8 mouse cellular contexts compared by ENCODE assay signal in genomic region chr9:35570663-35571062, GRCm38 (mm10). TPM values are rescaled to one million over a fixed set of nuclear protein-coding genes. Genes with fewer than 3 reads are reported as not detected.
DNase-seq lines count a peak whose midpoint lies in the region; ATAC-seq and TF ChIP-seq lines count a peak whose summit lies in the region.

No protein-coding gene starts in this region.

- H3K27me3 ChIP-seq in lung, embryonic 16.5 days (ENCODE audit: control insufficient read depth, insufficient read depth, low read depth, low read length) = peaks cover 12% of the 10 kb centered on the region
- H3K27me3 ChIP-seq in forebrain, embryonic 10.5 days (ENCODE audit: poor library complexity, severe bottlenecking) = peaks cover 22% of the 10 kb centered on the region
- peaks cover 22% of the 10 kb centered on the region for H3K27me3 ChIP-seq in limb, embryonic 13.5 days
- H3K27me3 ChIP-seq in splenic B cell, adult 2 months (ENCODE audit: control insufficient read depth, insufficient read depth, low read length, poor library complexity, severe bottlenecking) = no peaks in the 10 kb centered on the region; the same call in 1 of the 2 replicates

- no peak for TF ChIP-seq CTCF in lung, adult 2 months (IDR thresholded peaks at IDR 0.05; ENCODE audit: insufficient read depth, low read length)

- DNase-seq in lung, postnatal 10 days = no peak
- DNase-seq in forebrain, embryonic 10.5 days (ENCODE audit: extremely low spot score, low spot score) = no peak
- peak; percentile 7 for DNase-seq in splenic B cell, adult 2 months (ENCODE audit: low read depth, low spot score)
- DNase-seq in B cell, adult 2 months = no peak
- DNase-seq in lung, adult 2 months = no peak
- no peak for DNase-seq in spleen, postnatal 10 days (ENCODE audit: low spot score in 2 of 2)

- ATAC-seq in lung, embryonic 16.5 days (ENCODE audit: low read depth) = no peak
- ATAC-seq in limb, embryonic 13.5 days (ENCODE audit: low FRiP score, low read depth) = no peak

- 13% methylated on average over 5 of the region's 5 CpGs for WGBS in lung, embryonic 16.5 days
- WGBS in forebrain, embryonic 10.5 days = 17% methylated on average over 5 of the region's 5 CpGs
- 10% methylated on average over 5 of the region's 5 CpGs for WGBS in limb, embryonic 13.5 days
- WGBS in lung, adult 2 months = 10% methylated on average over 5 of the region's 5 CpGs

- H3K4me3 ChIP-seq in lung, embryonic 16.5 days (ENCODE audit: low read length) = peak overlapping the region; percentile 85
- peak overlapping the region; percentile 83 for H3K4me3 ChIP-seq in forebrain, embryonic 10.5 days
- H3K4me3 ChIP-seq in limb, embryonic 13.5 days = peak overlapping the region; percentile 76
- no peak overlapping the region for H3K4me3 ChIP-seq in lung, adult 2 months (replicated peaks; ENCODE audit: extremely low read depth, low read depth, low read length)

- H3K27ac ChIP-seq in lung, embryonic 16.5 days (ENCODE audit: low read length) = peak overlapping the region; percentile 90
- peak overlapping the region; percentile 96 for H3K27ac ChIP-seq in forebrain, embryonic 10.5 days
- no peak overlapping the region for H3K27ac ChIP-seq in limb, embryonic 13.5 days

- peak overlapping the region; percentile 82 for H3K9ac ChIP-seq in lung, embryonic 16.5 days (ENCODE audit: low read length)
- H3K9ac ChIP-seq in limb, embryonic 13.5 days = peak overlapping the region; percentile 81

- peaks cover 11% of the 10 kb centered on the region; the same call in 1 of the 2 replicates for H3K4me1 ChIP-seq in lung, embryonic 16.5 days (replicated peaks; ENCODE audit: control insufficient read depth, insufficient read depth, low read length)
- H3K4me1 ChIP-seq in forebrain, embryonic 10.5 days = peaks cover 31% of the 10 kb centered on the region
- peaks cover 21% of the 10 kb centered on the region for H3K4me1 ChIP-seq in limb, embryonic 13.5 days
- no peaks in the 10 kb centered on the region for H3K4me1 ChIP-seq in lung, adult 2 months (ENCODE audit: control insufficient read depth, insufficient read depth, low read length)

- peak overlapping the region; percentile 66 for H3K4me2 ChIP-seq in lung, embryonic 16.5 days (ENCODE audit: low read depth, low read length)
- H3K4me2 ChIP-seq in limb, embryonic 13.5 days (replicated peaks) = peak overlapping the region; percentile 62

- peaks cover 13% of the 10 kb centered on the region for H3K36me3 ChIP-seq in lung, embryonic 16.5 days (ENCODE audit: control insufficient read depth, insufficient read depth, low read length)
- peaks cover 27% of the 10 kb centered on the region for H3K36me3 ChIP-seq in forebrain, embryonic 10.5 days (replicated peaks)
- peaks cover 25% of the 10 kb centered on the region for H3K36me3 ChIP-seq in limb, embryonic 13.5 days
- H3K36me3 ChIP-seq in splenic B cell, adult 2 months (ENCODE audit: control insufficient read depth, insufficient read depth, low read length, poor library complexity, severe bottlenecking) = no peaks in the 10 kb centered on the region; the same call in 1 of the 2 replicates

- H3K9me3 ChIP-seq in lung, embryonic 16.5 days (ENCODE audit: control insufficient read depth, low read length) = no peaks in the 10 kb centered on the region
- no peaks in the 10 kb centered on the region for H3K9me3 ChIP-seq in forebrain, embryonic 10.5 days
- no peaks in the 10 kb centered on the region for H3K9me3 ChIP-seq in limb, embryonic 13.5 days

- TF ChIP-seq POLR2A in lung, adult 2 months (IDR thresholded peaks at IDR 0.05; ENCODE audit: borderline replicate concordance, extremely low read depth, low read depth, low read length) = no peak

RNA-seq across cellular contexts. Expression of gene Hyls1, which starts 0.5 kb away (rescaled TPM):
- 24.1 and 25.1 TPM in 2 replicates for polyA plus RNA-seq in lung, embryonic 16.5 days (2015; fragmentation: Nextera tagmentation; extraction: Ambion mirVana)
- 28.0 and 28.6 TPM in 2 replicates for polyA plus RNA-seq in forebrain, embryonic 10.5 days (2016; fragmentation: Nextera tagmentation; extraction: Ambion mirVana)
- polyA plus RNA-seq in limb, embryonic 13.5 days (2015; fragmentation: Nextera tagmentation; extraction: Ambion mirVana) = 16.6 and 18.2 TPM in 2 replicates
- 0.75 and 0.89 TPM in 2 replicates for polyA plus RNA-seq in lung, adult 2 months (2012; rRNA removed)

RNA-seq across cellular contexts. Expression of gene Pate2, which starts 0.6 kb away (rescaled TPM):
- 0.30 and 0.72 TPM in 2 replicates for polyA plus RNA-seq in lung, embryonic 16.5 days (2015; fragmentation: Nextera tagmentation; extraction: Ambion mirVana)
- 2.0 and 2.5 TPM in 2 replicates for polyA plus RNA-seq in forebrain, embryonic 10.5 days (2016; fragmentation: Nextera tagmentation; extraction: Ambion mirVana)
- polyA plus RNA-seq in limb, embryonic 13.5 days (2015; fragmentation: Nextera tagmentation; extraction: Ambion mirVana) = 0.78 and 1.0 TPM in 2 replicates
- polyA plus RNA-seq in lung, adult 2 months (2012; rRNA removed) = not detected in 2 replicates

RNA-seq across cellular contexts. Expression of gene Pus3, which starts 12.3 kb away (rescaled TPM):
- polyA plus RNA-seq in lung, embryonic 16.5 days (2015; fragmentation: Nextera tagmentation; extraction: Ambion mirVana) = 13.9 and 14.1 TPM in 2 replicates
- 20.4 and 22.9 TPM in 2 replicates for polyA plus RNA-seq in forebrain, embryonic 10.5 days (2016; fragmentation: Nextera tagmentation; extraction: Ambion mirVana)
- polyA plus RNA-seq in limb, embryonic 13.5 days (2015; fragmentation: Nextera tagmentation; extraction: Ambion mirVana) = 21.2 and 21.6 TPM in 2 replicates
- 1.1 and 2.2 TPM in 2 replicates for polyA plus RNA-seq in lung, adult 2 months (2012; rRNA removed)

RNA-seq across cellular contexts. Expression of gene Ddx25, which starts 12.3 kb away (rescaled TPM):
- 0.67 and 0.77 TPM in 2 replicates for polyA plus RNA-seq in lung, embryonic 16.5 days (2015; fragmentation: Nextera tagmentation; extraction: Ambion mirVana)
- polyA plus RNA-seq in forebrain, embryonic 10.5 days (2016; fragmentation: Nextera tagmentation; extraction: Ambion mirVana) = 7.8 and 7.9 TPM in 2 replicates
- polyA plus RNA-seq in limb, embryonic 13.5 days (2015; fragmentation: Nextera tagmentation; extraction: Ambion mirVana) = 4.3 and 4.5 TPM in 2 replicates
- 0.02 and 0.03 TPM in 2 replicates for polyA plus RNA-seq in lung, adult 2 months (2012; rRNA removed)

RNA-seq across cellular contexts. Expression of gene Pate4, which starts 41.1 kb away (rescaled TPM):
- not detected in 2 replicates for polyA plus RNA-seq in lung, embryonic 16.5 days (2015; fragmentation: Nextera tagmentation; extraction: Ambion mirVana)
- polyA plus RNA-seq in forebrain, embryonic 10.5 days (2016; fragmentation: Nextera tagmentation; extraction: Ambion mirVana) = not detected in 2 replicates
- not detected in 2 replicates for polyA plus RNA-seq in limb, embryonic 13.5 days (2015; fragmentation: Nextera tagmentation; extraction: Ambion mirVana)
- not detected in 2 replicates for polyA plus RNA-seq in lung, adult 2 months (2012; rRNA removed)
